Mouse (Mus musculus): ENCODE measurements around the gene Ankrd60. TPM values are rescaled to one million over a fixed set of nuclear protein-coding genes. Genes with fewer than 3 reads are reported as not detected.

Gene Ankrd60
- total RNA-seq, 2 experiments from 2014 or later = not detected

DNA sequence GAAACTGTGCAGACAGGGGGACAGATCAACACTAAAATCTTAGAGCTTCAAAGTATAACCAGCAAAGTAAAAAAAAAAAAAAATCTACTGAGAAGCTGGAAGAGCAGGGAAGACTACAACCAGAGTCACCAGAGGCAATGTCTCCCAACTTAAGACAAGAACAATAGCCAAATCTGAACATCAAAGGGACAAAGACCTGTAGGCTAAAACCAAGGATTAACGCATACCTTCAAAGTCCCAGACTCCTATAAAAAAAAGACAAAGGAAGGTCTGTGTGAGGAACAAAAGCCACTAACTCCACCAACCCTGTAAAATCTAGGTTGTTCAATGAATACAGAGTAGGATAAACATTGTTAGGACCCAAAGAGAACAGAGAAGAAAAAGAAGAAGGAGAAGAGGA, 23.7 kb upstream of the Ankrd60 start:
- intact Hi-C loops (cut with DNase I) = loop anchor here (5.0 kb wide), 1 partner anchor 120 kb away; no protein-coding TSS in a partner anchor
- H3K27ac ChIP-seq = no peak overlapping the region
- DNase-seq (ENCODE audit: extremely low spot score in 1 of 2, low spot score in 2 of 2) = no peak
- no peak for TF ChIP-seq CTCF (IDR thresholded peaks at IDR 0.05)
- no peak overlapping the region for H3K4me3 ChIP-seq

- TF ChIP-seq CTCF (IDR thresholded peaks at IDR 0.05) = peak; percentile 43
- H3K27ac ChIP-seq = no peak overlapping the region
- DNase-seq (ENCODE audit: extremely low spot score in 1 of 2, low spot score in 2 of 2) = no peak
- intact Hi-C loops (cut with DNase I) = loop anchor here (10.0 kb wide), 1 partner anchor 209 kb away; no protein-coding TSS in a partner anchor
- no peak overlapping the region for H3K4me3 ChIP-seq
These were observed 17.2 kb upstream of the Ankrd60 start for GRCm38 (mm10) chr2:173595374-173595781.

DNA sequence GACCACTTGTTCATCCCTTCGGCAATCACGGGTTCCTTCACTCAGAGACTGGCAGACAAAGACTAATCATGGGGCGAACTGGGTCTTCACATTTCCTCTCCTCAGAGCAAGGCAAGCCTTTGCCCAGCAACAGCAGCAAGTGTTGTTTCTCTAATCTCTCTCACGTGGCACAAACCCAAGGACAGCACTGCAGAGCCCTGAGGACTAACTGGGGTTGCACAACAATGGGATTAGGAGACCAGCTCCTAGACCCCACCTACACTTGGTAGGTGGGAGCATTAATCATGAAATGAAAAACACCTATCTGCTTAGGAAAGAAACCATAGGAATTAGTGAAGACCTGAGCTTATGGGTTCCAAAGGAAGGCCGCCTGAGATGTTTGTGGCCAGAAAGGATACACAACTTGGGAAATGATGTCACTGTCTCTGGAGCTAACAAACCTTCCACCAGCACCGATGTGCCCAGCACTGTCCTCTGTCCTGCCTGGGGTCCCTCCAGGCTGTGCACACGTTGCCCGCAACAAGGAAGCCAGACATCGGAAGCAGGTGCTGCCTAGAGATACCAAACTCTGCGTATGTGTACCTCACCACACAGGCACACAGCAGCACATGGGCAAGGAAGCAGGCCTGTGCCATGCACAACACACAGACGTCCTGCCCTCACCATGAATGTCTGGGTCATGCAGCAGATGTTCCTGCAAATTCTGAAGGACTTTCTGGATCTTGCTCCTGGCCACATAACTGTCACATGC, 16.3 kb upstream of the Ankrd60 start:
- no peak overlapping the region for H3K27ac ChIP-seq
- intact Hi-C loops (cut with DNase I) = loop anchor here (10.0 kb wide), 1 partner anchor 210 kb away; no protein-coding TSS in a partner anchor
- no peak overlapping the region for H3K4me3 ChIP-seq
- no peak for TF ChIP-seq CTCF (IDR thresholded peaks at IDR 0.05)
- no peak for DNase-seq (ENCODE audit: extremely low spot score in 1 of 2, low spot score in 2 of 2)

DNA sequence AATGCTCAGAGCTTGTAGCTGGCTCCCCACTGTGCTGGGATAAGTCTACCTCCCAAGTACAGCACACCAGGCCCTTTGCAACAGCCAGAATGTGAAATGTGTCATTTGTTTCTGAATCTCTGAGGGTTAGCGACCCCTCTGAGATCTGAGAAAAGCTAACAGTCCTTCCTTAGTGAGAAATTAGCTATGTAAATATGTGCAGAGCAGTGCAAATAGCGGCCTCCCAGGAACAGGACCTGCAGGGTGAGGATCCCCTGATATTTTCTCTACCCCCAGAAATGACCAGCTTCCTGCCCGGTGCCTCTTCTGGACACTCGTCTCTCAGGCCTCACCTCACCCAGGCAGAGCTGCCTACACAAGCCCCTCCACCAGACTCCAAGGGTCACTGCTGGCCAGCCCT, 15.7 kb upstream of the Ankrd60 start:
- intact Hi-C loops (cut with DNase I) = loop anchor here (10.0 kb wide), 1 partner anchor 211 kb away; no protein-coding TSS in a partner anchor
- Histone ChIP-seq H3K27ac (no peak overlapping the region), H3K4me3 (no peak overlapping the region)
- TF ChIP-seq CTCF (IDR thresholded peaks at IDR 0.05) = no peak
- no peak for DNase-seq (ENCODE audit: extremely low spot score in 1 of 2, low spot score in 2 of 2)

DNA sequence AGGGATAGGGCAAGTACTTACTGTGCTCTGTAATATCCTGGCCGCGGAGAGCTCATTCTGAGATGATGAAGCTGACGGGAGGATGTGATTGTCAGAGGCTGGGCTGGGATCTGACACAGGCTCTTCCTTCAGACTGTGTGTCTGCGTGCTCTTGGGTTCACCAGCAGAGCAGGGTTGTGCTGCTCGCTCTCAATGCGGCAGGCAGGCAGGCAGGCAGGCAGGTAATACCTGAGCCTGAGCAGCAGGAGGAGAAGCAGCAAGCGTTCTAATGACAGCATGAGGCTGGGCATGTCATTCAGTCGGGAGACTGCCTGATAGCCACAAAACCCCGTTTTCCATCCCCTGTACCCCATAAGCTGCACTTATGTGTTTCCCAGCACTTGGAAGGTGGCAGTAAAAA, 14.6 kb upstream of the Ankrd60 start:
- no peak for DNase-seq (ENCODE audit: extremely low spot score in 1 of 2, low spot score in 2 of 2)
- intact Hi-C loops (cut with DNase I) = loop anchor here (10.0 kb wide), 1 partner anchor 212 kb away; no protein-coding TSS in a partner anchor
- TF ChIP-seq CTCF (IDR thresholded peaks at IDR 0.05) = no peak
- H3K27ac ChIP-seq = no peak overlapping the region
- H3K4me3 ChIP-seq = no peak overlapping the region

DNA sequence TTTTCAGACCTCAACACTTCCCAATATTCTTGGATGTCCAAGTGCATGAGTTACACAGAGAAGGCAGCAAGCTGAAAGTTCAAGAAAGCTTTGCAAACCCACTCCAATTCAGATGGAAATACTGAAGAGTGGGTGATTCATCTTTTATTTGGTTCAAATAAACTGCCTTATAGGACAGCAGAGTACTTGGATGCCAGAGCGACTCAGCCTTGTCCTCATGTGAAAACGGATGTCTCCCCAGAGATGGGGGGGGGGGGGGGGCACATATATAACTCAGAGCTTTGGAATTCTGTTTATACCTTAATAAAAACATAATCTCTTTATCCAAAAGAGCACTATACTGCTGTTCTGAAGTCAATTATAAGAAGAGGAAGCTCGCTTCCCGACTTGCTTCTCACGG, 9.2 kb upstream of the Ankrd60 start:
- intact Hi-C loops (cut with DNase I) = loop anchor here (2.0 to 10.0 kb wide), 4 partner anchors 489 to 1315 kb away; partner anchors contain the start of genes Gnas and Stx16
- Histone ChIP-seq H3K27ac (no peak overlapping the region), H3K4me3 (no peak overlapping the region)
- no peak for DNase-seq (ENCODE audit: extremely low spot score in 1 of 2, low spot score in 2 of 2)
- no peak for TF ChIP-seq CTCF (IDR thresholded peaks at IDR 0.05)

GRCm38 (mm10) chr2:173586118-173586968, 8.2 kb upstream of the Ankrd60 start:
- DNase-seq (ENCODE audit: extremely low spot score in 1 of 2, low spot score in 2 of 2) = peak; percentile 42 to 57
- no peak overlapping the region for H3K27ac ChIP-seq
- peak overlapping the region; percentile 1; the same call in 1 of the 2 replicates for H3K4me3 ChIP-seq
- TF ChIP-seq CTCF (IDR thresholded peaks at IDR 0.05) = peak; percentile 88
- intact Hi-C loops (cut with DNase I) = loop anchor here (2.0 to 10.0 kb wide), 4 partner anchors 490 to 1316 kb away; partner anchors contain the start of genes Gnas and Stx16

DNA sequence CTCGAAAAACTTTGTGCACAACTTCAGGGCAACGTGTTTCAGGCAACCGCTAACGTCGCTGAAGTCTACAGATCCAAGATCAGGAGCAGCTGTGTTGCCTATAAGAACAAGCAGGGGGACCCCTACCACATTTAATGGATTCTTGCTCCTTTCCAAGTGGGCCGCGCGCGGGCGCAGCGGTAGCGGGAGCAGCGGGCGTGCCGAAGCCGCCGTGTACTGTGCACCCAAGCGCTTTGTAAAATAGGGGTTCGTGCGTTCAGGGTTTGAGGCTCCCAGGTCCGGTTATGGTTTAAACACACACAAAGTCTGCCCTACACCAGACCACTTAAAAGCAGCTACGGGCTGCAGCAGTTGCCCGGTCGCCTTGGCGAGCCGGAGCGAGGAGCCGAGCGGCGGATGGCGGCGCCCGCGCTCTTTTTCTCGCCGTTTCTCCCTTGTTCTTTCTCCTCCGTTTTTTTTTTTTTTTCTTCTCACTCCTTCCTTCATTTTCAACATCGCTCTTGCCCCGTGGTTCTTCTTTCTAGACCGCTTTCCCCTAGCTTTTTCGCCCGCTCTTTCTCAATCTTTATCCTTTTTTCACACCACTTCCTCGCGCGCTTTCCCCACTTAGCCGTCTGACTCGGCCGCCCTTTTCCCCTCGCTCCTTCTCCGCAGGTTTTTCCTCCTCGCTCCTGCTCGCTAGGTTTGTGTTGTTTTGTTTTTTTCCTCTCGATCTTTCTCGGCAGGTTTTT, 7.4 kb upstream of the Ankrd60 start:
- Histone ChIP-seq H3K27ac (no peak overlapping the region), H3K4me3 (peak overlapping the region; percentile 1; the same call in 1 of the 2 replicates)
- intact Hi-C loops (cut with DNase I) = loop anchor here (2.0 to 10.0 kb wide), 4 partner anchors 491 to 1317 kb away; partner anchors contain the start of genes Gnas and Stx16
- TF ChIP-seq CTCF (IDR thresholded peaks at IDR 0.05) = no peak; the same call in 1 of the 2 replicates
- peak in 1 of 2 experiments; percentile 28 for DNase-seq (ENCODE audit: extremely low spot score in 1 of 2, low spot score in 2 of 2)

DNA sequence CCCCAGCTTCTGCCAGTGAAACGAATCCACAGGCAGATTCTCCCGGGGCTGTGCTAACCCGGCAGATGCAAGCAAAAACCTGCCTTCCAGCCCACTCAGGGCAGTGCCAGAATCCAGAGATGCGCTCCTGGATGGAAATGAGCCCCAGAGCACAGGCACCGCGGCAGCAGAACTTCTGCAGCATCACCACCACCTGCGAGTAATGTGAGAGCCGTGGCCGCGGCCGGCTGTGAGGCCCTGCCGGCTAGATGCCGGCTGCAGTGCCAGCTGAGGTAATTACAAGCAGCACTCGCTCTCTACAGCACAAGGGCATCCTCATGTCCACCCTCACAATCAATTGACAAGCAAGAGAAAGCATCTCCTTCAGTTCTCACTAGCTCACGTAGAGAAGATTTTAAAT, 6.2 kb upstream of the Ankrd60 start:
- intact Hi-C loops (cut with DNase I) = loop anchor here (10.0 kb wide), 1 partner anchor 1090 kb away; no protein-coding TSS in a partner anchor
- no peak for DNase-seq (ENCODE audit: extremely low spot score in 1 of 2, low spot score in 2 of 2)
- no peak for TF ChIP-seq CTCF (IDR thresholded peaks at IDR 0.05)
- Histone ChIP-seq H3K4me3 (no peak overlapping the region), H3K27ac (no peak overlapping the region)

GRCm38 (mm10) chr2:173583455-173583854, 5.3 kb upstream of the Ankrd60 start:
- peak; percentile 68 for TF ChIP-seq CTCF (IDR thresholded peaks at IDR 0.05)
- Histone ChIP-seq H3K4me3 (no peak overlapping the region), H3K27ac (no peak overlapping the region)
- no peak for DNase-seq (ENCODE audit: extremely low spot score in 1 of 2, low spot score in 2 of 2)
- intact Hi-C loops (cut with DNase I) = loop anchor here (10.0 kb wide), 1 partner anchor 1091 kb away; no protein-coding TSS in a partner anchor

GRCm38 (mm10) chr2:173582903-173583302, 4.7 kb upstream of the Ankrd60 start:
- DNase-seq (ENCODE audit: extremely low spot score in 1 of 2, low spot score in 2 of 2) = no peak
- intact Hi-C loops (cut with DNase I) = loop anchor here (10.0 kb wide), 1 partner anchor 1092 kb away; no protein-coding TSS in a partner anchor
- no peak for TF ChIP-seq CTCF (IDR thresholded peaks at IDR 0.05)
- Histone ChIP-seq H3K4me3 (no peak overlapping the region), H3K27ac (no peak overlapping the region)

All from left cerebral cortex, adult 2 months (tissue).